Mouse (Mus musculus): ENCODE data around the gene Scn8a. TPM values are rescaled to one million over a fixed set of nuclear protein-coding genes. Genes with fewer than 3 reads are reported as not detected.

Scn8a gene
- polyA plus RNA-seq, 1 experiment from 2014 or later = 20.5 TPM

DNA sequence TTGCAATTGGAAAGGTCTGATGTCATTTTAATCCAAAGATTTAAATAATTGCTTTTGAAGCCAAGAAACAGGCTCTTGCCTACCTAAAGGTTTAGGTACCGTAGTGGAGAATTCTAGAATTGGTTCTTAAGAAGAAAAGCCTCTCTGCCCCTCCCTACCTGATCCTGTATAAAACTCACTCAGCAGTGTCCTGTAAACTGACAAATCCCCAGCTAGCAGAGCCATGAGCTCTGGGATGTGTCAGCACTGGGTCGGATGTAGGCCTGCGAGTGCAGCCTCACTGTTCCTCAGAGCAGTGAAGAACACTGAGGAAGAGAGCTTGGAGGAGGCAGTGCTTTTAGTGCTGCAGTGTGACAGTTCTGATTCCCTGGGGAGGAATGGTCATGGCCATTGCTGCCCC, 134.9 kb downstream of the Scn8a start:
- H3K27me3 ChIP-seq = peaks cover 6% of the 10 kb centered on the region; the same call in 1 of the 2 replicates
- peaks cover 14% of the 10 kb centered on the region for H3K4me1 ChIP-seq
- no peak overlapping the region for H3K9ac ChIP-seq (replicated peaks)
- H3K9me3 ChIP-seq = no peaks in the 10 kb centered on the region
- H3K4me2 ChIP-seq (replicated peaks) = no peak overlapping the region
- no peak overlapping the region for H3K27ac ChIP-seq (replicated peaks)
- WGBS = 72% methylated on average over 3 of the region's 3 CpGs
- H3K4me3 ChIP-seq = no peak overlapping the region
- no peak for ATAC-seq (ENCODE audit: low FRiP score, low read depth)
- H3K36me3 ChIP-seq = peaks cover 17% of the 10 kb centered on the region

DNA sequence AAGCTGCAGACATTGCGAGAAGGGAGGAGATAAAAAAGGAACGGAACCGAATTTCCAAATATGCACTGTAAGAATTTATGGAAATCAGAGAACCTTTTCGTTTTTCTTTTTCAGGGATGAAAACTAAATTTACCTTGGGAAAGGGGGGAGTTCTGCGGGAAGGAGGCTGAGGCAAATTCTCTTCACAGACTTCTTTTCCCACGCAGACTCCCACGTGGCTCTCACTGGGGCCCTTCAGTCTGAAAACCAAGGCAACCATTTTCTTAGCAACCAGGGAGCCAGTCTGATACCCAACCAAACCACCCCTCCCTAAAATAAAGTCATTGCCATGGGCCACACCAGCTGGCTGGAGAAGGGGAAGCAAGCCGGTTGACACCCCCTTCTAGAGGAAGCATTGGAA, 136.1 kb downstream of the Scn8a start:
- H3K9ac ChIP-seq (replicated peaks) = no peak overlapping the region
- WGBS = 83% methylated on average over 8 of the region's 8 CpGs
- no peak for ATAC-seq (ENCODE audit: low FRiP score, low read depth)
- peaks cover 14% of the 10 kb centered on the region for H3K4me1 ChIP-seq
- no peak overlapping the region for H3K27ac ChIP-seq (replicated peaks)
- H3K4me2 ChIP-seq (replicated peaks) = no peak overlapping the region
- peaks cover 22% of the 10 kb centered on the region for H3K36me3 ChIP-seq
- H3K27me3 ChIP-seq = peaks cover 6% of the 10 kb centered on the region; the same call in 1 of the 2 replicates
- no peaks in the 10 kb centered on the region for H3K9me3 ChIP-seq
- no peak overlapping the region for H3K4me3 ChIP-seq

DNA sequence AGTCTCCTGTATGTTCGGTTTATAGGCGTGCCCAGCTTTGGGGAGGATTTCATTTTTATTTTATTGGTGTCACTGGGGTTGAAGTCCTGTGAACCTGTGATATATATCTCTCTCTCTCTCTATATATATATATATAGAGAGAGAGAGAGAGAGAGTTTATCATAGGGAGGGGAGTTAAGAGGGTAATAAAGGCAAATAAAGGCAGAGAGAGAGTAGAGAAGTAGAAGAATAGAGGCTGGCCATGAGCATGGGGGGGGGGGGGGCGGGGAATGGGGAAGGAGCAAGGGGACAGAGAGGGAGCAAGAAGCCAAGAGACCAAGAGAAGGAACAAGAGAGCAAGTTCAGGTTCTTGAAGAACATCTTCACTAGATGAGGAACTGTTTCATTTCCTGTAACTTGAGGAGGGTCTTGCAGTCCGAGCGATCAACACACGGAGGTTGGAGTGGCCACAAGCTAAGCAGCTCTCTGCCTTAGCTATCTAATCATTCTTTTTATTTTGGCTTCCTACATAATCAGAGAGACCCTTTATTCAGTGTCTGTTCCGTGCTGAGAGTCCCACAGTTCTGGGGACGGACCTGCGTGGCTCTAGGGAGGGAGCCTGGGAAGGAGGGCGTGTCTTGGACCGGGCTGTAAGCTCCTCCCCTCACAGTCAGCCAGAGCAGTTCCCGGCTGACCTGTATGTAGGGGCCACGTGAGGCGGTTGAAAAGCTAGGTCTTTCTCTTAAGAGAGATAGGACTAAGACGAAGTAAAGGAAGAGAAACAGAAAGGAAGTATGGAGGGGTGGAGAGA, 136.8 kb downstream of the Scn8a start:
- H3K27me3 ChIP-seq = peaks cover 6% of the 10 kb centered on the region; the same call in 1 of the 2 replicates
- no peak overlapping the region for H3K27ac ChIP-seq (replicated peaks)
- ATAC-seq (ENCODE audit: low FRiP score, low read depth) = peak; percentile 82; the same call in 1 of the 2 replicates
- H3K9me3 ChIP-seq = no peaks in the 10 kb centered on the region
- WGBS = 14% methylated on average over 14 of the region's 15 CpGs
- peaks cover 30% of the 10 kb centered on the region for H3K36me3 ChIP-seq
- H3K4me2 ChIP-seq (replicated peaks) = peak overlapping the region; percentile 59
- peak overlapping the region; percentile 38 for H3K4me3 ChIP-seq
- H3K9ac ChIP-seq (replicated peaks) = peak overlapping the region; percentile 47; the same call in 1 of the 2 replicates
- peaks cover 14% of the 10 kb centered on the region for H3K4me1 ChIP-seq

DNA sequence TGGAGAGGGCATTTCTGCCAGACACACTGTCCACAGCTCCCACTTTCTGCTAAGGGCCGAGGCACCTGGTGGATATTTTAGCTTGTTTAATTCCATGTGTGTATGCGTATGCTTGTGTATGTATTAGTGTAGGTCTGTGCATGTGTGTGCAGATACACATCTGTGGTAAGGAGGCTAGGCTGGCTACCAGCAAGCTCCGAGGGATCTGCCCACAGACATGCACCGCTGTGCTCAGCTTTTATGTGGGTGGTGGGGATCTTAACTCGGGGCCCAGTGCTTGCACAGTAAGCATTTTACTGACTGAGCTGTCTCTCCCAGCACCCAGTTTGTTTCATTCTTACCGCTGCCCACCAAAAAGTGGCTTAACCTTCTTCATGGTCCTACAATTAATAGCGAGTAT, 137.6 kb downstream of the Scn8a start:
- H3K9ac ChIP-seq (replicated peaks) = no peak overlapping the region
- 70% methylated on average over 7 of the region's 7 CpGs for WGBS
- H3K27me3 ChIP-seq = peaks cover 6% of the 10 kb centered on the region; the same call in 1 of the 2 replicates
- peaks cover 14% of the 10 kb centered on the region for H3K4me1 ChIP-seq
- ATAC-seq (ENCODE audit: low FRiP score, low read depth) = no peak
- no peak overlapping the region for H3K4me3 ChIP-seq
- no peak overlapping the region for H3K4me2 ChIP-seq (replicated peaks)
- no peak overlapping the region for H3K27ac ChIP-seq (replicated peaks)
- no peaks in the 10 kb centered on the region for H3K9me3 ChIP-seq
- H3K36me3 ChIP-seq = peaks cover 31% of the 10 kb centered on the region

DNA sequence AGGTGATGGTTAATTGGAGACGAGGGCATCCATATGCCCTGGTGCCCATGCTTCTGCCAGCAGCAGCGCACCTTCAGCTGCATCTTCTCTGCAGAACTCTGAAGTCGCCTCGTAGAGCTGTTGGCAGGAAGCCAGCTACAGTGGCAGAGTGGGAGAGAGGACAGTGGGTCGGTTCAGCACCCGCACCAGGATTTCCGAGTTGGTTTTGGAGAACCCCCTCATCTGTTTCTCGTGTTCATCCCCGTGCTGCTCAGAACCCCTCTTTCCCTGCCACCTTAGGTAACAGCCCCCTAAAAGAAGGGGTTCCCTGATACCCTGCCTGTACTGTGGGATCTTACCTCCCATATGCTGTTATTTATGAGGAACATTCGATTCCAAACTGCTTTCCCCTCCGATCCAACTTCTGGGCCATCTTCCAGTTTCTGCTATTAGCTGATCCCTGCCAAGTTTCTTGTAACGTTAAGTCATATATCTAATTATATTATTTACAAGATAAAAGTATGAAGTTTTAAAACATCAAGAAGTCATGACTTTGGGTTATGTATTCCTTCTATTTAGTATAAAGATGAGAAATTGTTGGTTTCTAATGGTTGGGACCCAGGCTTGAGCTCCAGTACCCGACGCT, 138.8 kb downstream of the Scn8a start:
- no peaks in the 10 kb centered on the region for H3K9me3 ChIP-seq
- peaks cover 31% of the 10 kb centered on the region for H3K36me3 ChIP-seq
- no peak overlapping the region for H3K4me2 ChIP-seq (replicated peaks)
- H3K4me1 ChIP-seq = peaks cover 14% of the 10 kb centered on the region
- H3K27ac ChIP-seq (replicated peaks) = no peak overlapping the region
- peaks cover 6% of the 10 kb centered on the region; the same call in 1 of the 2 replicates for H3K27me3 ChIP-seq
- WGBS = 91% methylated on average over 14 of the region's 14 CpGs
- no peak overlapping the region for H3K4me3 ChIP-seq
- no peak for ATAC-seq (ENCODE audit: low FRiP score, low read depth)
- no peak overlapping the region for H3K9ac ChIP-seq (replicated peaks)

DNA sequence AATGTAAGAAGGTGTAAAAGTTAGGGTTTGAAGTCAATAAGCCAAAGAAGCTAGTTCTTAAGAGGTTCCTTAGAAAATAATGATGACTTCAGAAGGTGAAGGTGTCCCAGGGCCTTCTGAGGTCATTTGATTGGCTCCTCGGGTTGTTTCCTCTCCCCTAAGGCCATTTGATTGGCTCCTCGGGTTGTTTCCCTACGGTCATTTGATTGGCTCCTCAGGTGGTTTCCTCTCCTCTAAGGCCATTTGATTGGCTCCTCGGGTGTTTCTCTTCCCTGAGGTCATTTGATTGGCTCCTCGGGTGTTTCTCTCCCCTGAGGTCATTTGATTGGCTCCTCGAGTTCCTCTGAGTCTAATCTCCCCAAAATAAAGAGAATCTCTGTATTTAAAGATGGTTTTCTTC, 141.7 kb downstream of the Scn8a start:
- Histone ChIP-seq H3K4me2 (replicated peaks) (no peak overlapping the region), H3K27ac (replicated peaks) (no peak overlapping the region), H3K4me3 (no peak overlapping the region), H3K9ac (replicated peaks) (no peak overlapping the region), H3K27me3 (peaks cover 6% of the 10 kb centered on the region; the same call in 1 of the 2 replicates), H3K4me1 (peaks cover 8% of the 10 kb centered on the region), H3K36me3 (peaks cover 44% of the 10 kb centered on the region), H3K9me3 (no peaks in the 10 kb centered on the region)
- no peak for ATAC-seq (ENCODE audit: low FRiP score, low read depth)
- WGBS = 94% methylated on average over 6 of the region's 6 CpGs

DNA sequence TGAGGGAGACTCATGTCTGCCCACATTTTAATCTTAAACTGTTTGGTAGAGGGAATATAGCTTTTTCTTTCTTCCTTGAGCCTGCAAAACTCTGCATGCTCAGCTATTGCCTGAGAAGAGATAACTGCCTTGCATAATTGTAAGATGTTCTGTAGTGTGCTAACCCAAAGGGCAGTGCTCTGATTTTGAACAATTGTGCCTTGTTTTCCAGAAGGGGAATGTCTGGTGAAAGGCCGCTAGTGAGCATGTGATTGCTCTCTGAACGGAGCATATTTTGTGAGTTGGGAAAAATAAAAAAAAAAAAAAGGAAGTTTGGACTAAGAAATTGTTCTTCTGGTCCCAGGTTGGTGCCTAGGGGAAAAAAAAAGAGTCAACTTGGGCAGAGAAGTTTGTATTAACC, 159.3 kb downstream of the Scn8a start:
- no peak for ATAC-seq (ENCODE audit: low FRiP score, low read depth)
- WGBS = 74% methylated on average over 2 of the region's 2 CpGs
- H3K9me3 ChIP-seq = no peaks in the 10 kb centered on the region
- no peak overlapping the region for H3K4me3 ChIP-seq
- no peaks in the 10 kb centered on the region for H3K4me1 ChIP-seq
- no peak overlapping the region for H3K27ac ChIP-seq (replicated peaks)
- peaks cover 22% of the 10 kb centered on the region for H3K36me3 ChIP-seq
- no peak overlapping the region for H3K9ac ChIP-seq (replicated peaks)
- H3K4me2 ChIP-seq (replicated peaks) = no peak overlapping the region
- no peaks in the 10 kb centered on the region; the same call in 1 of the 2 replicates for H3K27me3 ChIP-seq

DNA sequence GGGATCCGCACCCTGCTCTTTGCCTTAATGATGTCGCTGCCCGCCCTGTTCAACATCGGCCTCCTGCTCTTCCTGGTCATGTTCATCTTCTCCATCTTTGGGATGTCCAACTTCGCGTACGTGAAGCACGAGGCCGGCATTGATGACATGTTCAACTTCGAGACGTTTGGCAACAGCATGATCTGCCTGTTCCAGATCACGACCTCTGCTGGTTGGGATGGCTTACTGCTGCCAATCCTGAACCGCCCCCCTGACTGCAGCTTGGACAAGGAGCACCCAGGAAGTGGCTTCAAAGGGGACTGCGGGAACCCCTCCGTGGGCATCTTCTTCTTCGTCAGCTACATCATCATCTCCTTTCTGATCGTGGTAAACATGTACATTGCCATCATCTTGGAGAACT, 170.0 kb downstream of the Scn8a start:
- Histone ChIP-seq H3K27me3 (peaks cover 56% of the 10 kb centered on the region), H3K4me3 (no peak overlapping the region), H3K27ac (replicated peaks) (no peak overlapping the region), H3K4me1 (no peaks in the 10 kb centered on the region), H3K36me3 (peaks cover 39% of the 10 kb centered on the region), H3K9ac (replicated peaks) (no peak overlapping the region), H3K4me2 (replicated peaks) (no peak overlapping the region), H3K9me3 (no peaks in the 10 kb centered on the region)
- no peak for ATAC-seq (ENCODE audit: low FRiP score, low read depth)
- WGBS = 59% methylated on average over 17 of the region's 17 CpGs

DNA sequence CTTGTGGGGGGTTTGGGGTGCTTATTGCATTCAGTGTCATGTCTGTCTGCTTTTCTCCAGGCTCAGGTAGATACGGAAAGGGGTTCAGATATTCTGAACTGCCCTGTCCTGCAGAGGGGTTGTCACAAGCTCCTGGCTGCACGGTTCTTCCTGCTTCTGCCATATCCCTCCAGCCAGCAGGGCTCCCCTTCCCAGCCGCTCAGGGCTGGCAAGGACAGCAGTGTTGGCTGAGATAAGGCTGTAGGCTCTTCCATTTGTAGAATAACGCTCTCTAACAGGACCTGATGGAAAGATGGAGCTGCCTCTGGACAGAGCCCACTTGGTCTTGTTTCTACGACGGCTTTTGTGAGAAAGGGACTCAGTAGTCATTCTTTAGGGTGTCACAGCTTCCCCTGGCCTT, 172.3 kb downstream of the Scn8a start:
- WGBS = 68% methylated on average over 6 of the region's 6 CpGs
- H3K4me2 ChIP-seq (replicated peaks) = no peak overlapping the region
- no peak overlapping the region for H3K27ac ChIP-seq (replicated peaks)
- H3K9me3 ChIP-seq = no peaks in the 10 kb centered on the region
- H3K4me1 ChIP-seq = peaks cover 12% of the 10 kb centered on the region
- peaks cover 79% of the 10 kb centered on the region for H3K27me3 ChIP-seq
- peaks cover 23% of the 10 kb centered on the region for H3K36me3 ChIP-seq
- ATAC-seq (ENCODE audit: low FRiP score, low read depth) = no peak
- H3K9ac ChIP-seq (replicated peaks) = no peak overlapping the region
- no peak overlapping the region for H3K4me3 ChIP-seq

DNA sequence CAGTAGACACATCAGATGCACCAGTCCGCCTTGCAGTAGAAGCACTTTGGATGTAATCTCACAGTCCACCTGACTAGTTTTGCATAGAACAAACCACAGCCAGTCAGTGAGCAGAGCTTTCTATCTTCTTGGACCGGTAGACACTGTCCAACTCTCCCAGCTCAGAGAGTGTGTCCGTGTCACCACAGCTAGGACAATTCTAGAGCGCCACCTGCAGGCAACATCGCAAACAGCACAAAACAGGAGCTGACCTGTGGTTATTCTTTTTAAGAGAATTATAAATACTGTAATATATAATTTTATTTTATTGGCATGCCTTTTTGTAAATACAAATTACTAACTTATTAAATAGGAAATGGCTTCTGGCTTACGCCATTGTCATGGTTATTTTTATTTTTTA, 173.0 kb downstream of the Scn8a start:
- H3K9ac ChIP-seq (replicated peaks) = no peak overlapping the region
- peaks cover 85% of the 10 kb centered on the region for H3K27me3 ChIP-seq
- no peak overlapping the region for H3K4me2 ChIP-seq (replicated peaks)
- H3K4me3 ChIP-seq = no peak overlapping the region
- peaks cover 18% of the 10 kb centered on the region for H3K4me1 ChIP-seq
- H3K36me3 ChIP-seq = peaks cover 23% of the 10 kb centered on the region
- no peaks in the 10 kb centered on the region for H3K9me3 ChIP-seq
- 30% methylated on average over 6 of the region's 6 CpGs for WGBS
- no peak for ATAC-seq (ENCODE audit: low FRiP score, low read depth)
- H3K27ac ChIP-seq (replicated peaks) = no peak overlapping the region

DNA sequence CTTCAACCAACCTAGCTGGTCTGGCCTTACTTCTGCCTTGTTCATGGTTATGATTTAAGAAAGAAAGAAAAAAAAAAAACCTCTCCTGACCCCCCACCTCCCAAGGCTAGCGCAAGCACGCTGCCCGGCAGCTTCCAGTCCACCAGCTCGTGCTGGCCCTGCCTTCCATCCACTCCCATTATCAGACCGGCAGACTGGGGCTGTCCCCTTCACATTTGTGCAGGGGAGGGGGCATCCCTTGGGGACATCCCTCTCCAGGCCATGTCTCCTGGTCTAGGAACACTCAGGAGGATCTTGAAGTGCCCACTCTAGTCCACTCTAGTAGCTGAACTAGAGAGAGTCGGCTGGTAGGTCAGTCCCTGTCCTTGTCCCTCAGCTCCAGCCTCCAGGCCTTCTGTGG, 174.9 kb downstream of the Scn8a start:
- Histone ChIP-seq H3K27ac (replicated peaks) (no peak overlapping the region), H3K4me3 (no peak overlapping the region), H3K4me1 (peaks cover 18% of the 10 kb centered on the region), H3K27me3 (peaks cover 89% of the 10 kb centered on the region), H3K36me3 (peaks cover 18% of the 10 kb centered on the region), H3K4me2 (replicated peaks) (no peak overlapping the region), H3K9ac (replicated peaks) (no peak overlapping the region), H3K9me3 (no peaks in the 10 kb centered on the region)
- WGBS = 56% methylated on average over 6 of the region's 6 CpGs
- ATAC-seq (ENCODE audit: low FRiP score, low read depth) = no peak

DNA sequence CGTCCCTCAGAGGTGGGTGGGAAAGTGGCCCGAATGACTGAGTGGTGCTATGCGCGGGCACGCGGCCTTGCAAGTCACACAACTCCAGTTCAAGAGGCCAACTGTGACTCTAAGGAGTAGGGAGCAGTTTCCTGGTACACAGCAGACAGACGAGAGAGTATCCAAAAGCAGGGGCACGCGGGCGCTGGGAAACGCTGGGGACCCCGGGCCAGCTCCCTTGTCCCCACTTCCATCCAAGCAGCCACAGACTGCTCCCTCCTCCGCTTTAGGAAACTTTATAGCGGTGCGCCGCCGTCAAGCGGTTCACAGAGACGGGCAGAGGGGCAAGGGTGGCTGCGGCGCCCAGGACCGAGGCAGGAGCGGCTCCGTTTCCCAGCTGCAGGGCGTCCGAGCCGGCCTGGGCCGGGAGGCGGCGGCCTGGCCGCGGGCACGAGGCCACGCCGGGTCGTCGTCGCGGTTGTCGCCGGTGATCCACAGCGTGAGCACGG, 176.4 kb downstream of the Scn8a start:
- Histone ChIP-seq H3K4me1 (peaks cover 18% of the 10 kb centered on the region), H3K4me3 (peak overlapping the region; percentile 54), H3K36me3 (peaks cover 3% of the 10 kb centered on the region; the same call in 1 of the 2 replicates), H3K9ac (replicated peaks) (peak overlapping the region; percentile 59), H3K9me3 (no peaks in the 10 kb centered on the region), H3K27ac (replicated peaks) (no peak overlapping the region), H3K4me2 (replicated peaks) (peak overlapping the region; percentile 91), H3K27me3 (peaks cover 84% of the 10 kb centered on the region)
- peak; percentile 5; the same call in 1 of the 2 replicates for ATAC-seq (ENCODE audit: low FRiP score, low read depth)
- WGBS = 3% methylated on average over 43 of the region's 43 CpGs

Data from midbrain, embryonic 12.5 days (tissue).